Mouse (Mus musculus) stomach, embryonic 14.5 days (tissue): ENCODE data around the gene Pmel. TPM values are rescaled to one million over a fixed set of nuclear protein-coding genes. Genes with fewer than 3 reads are reported as not detected.

Source experiments
- ATAC-seq: fragments of 200-750 bp; cut with Nextera tagmentation; 2 replicates; pipeline ENCODE4 v1.8.0; 2017; ENCODE audit warnings: low read depth, moderate TSS enrichment; ENCODE audit not compliant: insufficient number of reproducible peaks, insufficient read depth, low FRiP score
- H3K27ac ChIP-seq: fragments of 300-500 bp; sonication (generic); 2 replicates; pipeline ENCODE4 v1.5.1; 2014; ENCODE audit warnings: mild to moderate bottlenecking, low read length, moderate library complexity, mixed read lengths
- H3K27me3 ChIP-seq: fragments of 300-500 bp; sonication (generic); 2 replicates; pipeline ENCODE4 v1.6.1; 2014; ENCODE audit warnings: low read length, control low read depth, mixed read lengths; ENCODE audit not compliant: control insufficient read depth, insufficient read depth
- H3K36me3 ChIP-seq: fragments of 300-500 bp; sonication (generic); 2 replicates; pipeline ENCODE4 v1.6.1; 2014; ENCODE audit warnings: mild to moderate bottlenecking, control low read depth, low read length, moderate library complexity, mixed read lengths; ENCODE audit not compliant: control insufficient read depth, insufficient read depth
- H3K4me1 ChIP-seq: fragments of 300-500 bp; sonication (generic); 2 replicates; pipeline ENCODE4 v1.6.1; 2014; ENCODE audit warnings: low read length, control low read depth, mixed read lengths; ENCODE audit not compliant: control insufficient read depth, insufficient read depth
- H3K4me2 ChIP-seq: fragments of 300-500 bp; sonication (generic); replicated peaks from 2 replicates; pipeline ENCODE4 v1.6.1; 2014; ENCODE audit warnings: low read depth, low read length, control low read depth
- H3K4me3 ChIP-seq: fragments of 300-500 bp; sonication (generic); 2 replicates; pipeline ENCODE4 v1.5.1; 2014; ENCODE audit warnings: low read depth, low read length, control low read depth
- H3K9ac ChIP-seq: fragments of 300-500 bp; sonication (generic); replicated peaks from 2 replicates; pipeline ENCODE4 v1.6.1; 2014; ENCODE audit warnings: low read depth, mild to moderate bottlenecking, control low read depth, low read length, moderate library complexity, mixed read lengths
- H3K9me3 ChIP-seq: fragments of 300-500 bp; sonication (generic); 2 replicates; pipeline ENCODE4 v1.6.1; 2016; ENCODE audit warnings: low read depth, low read length, control low read depth; ENCODE audit not compliant: control insufficient read depth
- WGBS: fragments of 180-500 bp; shearing (Covaris S2); extraction: QIAGEN DNeasy Blood & Tissue Kit; methylation state at CpG from one replicate; pipeline ENCODE4 v1.1.7; 2014; 5-methylcytosine and 5-hydroxymethylcytosine counted together
- polyA plus RNA-seq: library from polyadenylated mRNA; unstranded; fragments of >200 nt; fragmentation: Nextera tagmentation; extraction: Ambion mirVana; gene quantifications from 2 replicates; pipeline ENCODE4 v1.2.1, GENCODE M21; 2014

Pmel gene
- polyA plus RNA-seq, 1 experiment from 2014 or later, result 2.3 TPM

GRCm38 (mm10) chr10:128740296-128740695 is 36.3 kb downstream of the Pmel start:
- H3K36me3 ChIP-seq, result no peaks in the 10 kb centered on the region
- H3K27ac ChIP-seq, result no peak overlapping the region
- H3K9ac ChIP-seq, result no peak overlapping the region
- no peak for ATAC-seq
- no peaks in the 10 kb centered on the region for H3K27me3 ChIP-seq
- no peak overlapping the region for H3K4me3 ChIP-seq
- 48% methylated on average over 2 of the region's 2 CpGs for WGBS
- H3K4me2 ChIP-seq, result no peak overlapping the region
- H3K9me3 ChIP-seq, result no peaks in the 10 kb centered on the region
- peaks cover 15% of the 10 kb centered on the region for H3K4me1 ChIP-seq

GRCm38 (mm10) chr10:128742616-128743015 is 38.6 kb downstream of the Pmel start:
- H3K9me3 ChIP-seq, result no peaks in the 10 kb centered on the region
- no peak overlapping the region for H3K27ac ChIP-seq
- H3K9ac ChIP-seq, result no peak overlapping the region
- H3K36me3 ChIP-seq, result no peaks in the 10 kb centered on the region
- WGBS, result 26% methylated on average over 4 of the region's 4 CpGs
- no peak for ATAC-seq
- no peaks in the 10 kb centered on the region for H3K27me3 ChIP-seq
- peaks cover 18% of the 10 kb centered on the region for H3K4me1 ChIP-seq
- peak overlapping the region; percentile 63 for H3K4me3 ChIP-seq
- peak overlapping the region; percentile 86 for H3K4me2 ChIP-seq

- Histone ChIP-seq H3K4me2 (peak overlapping the region; percentile 86), H3K36me3 (no peaks in the 10 kb centered on the region), H3K4me1 (peaks cover 18% of the 10 kb centered on the region), H3K27me3 (no peaks in the 10 kb centered on the region), H3K9ac (peak overlapping the region; percentile 57; the same call in 1 of the 2 replicates), H3K9me3 (no peaks in the 10 kb centered on the region), H3K27ac (no peak overlapping the region; the same call in 1 of the 2 replicates), H3K4me3 (peak overlapping the region; percentile 63)
- WGBS, result 6% methylated on average over 7 of the region's 7 CpGs
- ATAC-seq, result no peak
Measured at GRCm38 (mm10) chr10:128743235-128743634, 39.2 kb downstream of the Pmel start.

- Histone ChIP-seq H3K4me3 (peak overlapping the region; percentile 63), H3K9me3 (no peaks in the 10 kb centered on the region), H3K27me3 (no peaks in the 10 kb centered on the region), H3K27ac (peak overlapping the region; percentile 55; the same call in 1 of the 2 replicates), H3K4me2 (peak overlapping the region; percentile 86), H3K9ac (peak overlapping the region; percentile 57), H3K4me1 (peaks cover 18% of the 10 kb centered on the region), H3K36me3 (no peaks in the 10 kb centered on the region)
- peak; percentile 61 for ATAC-seq
- under 1% methylated on average over 37 of the region's 37 CpGs for WGBS
Measured at GRCm38 (mm10) chr10:128743791-128744191, 39.8 kb downstream of the Pmel start.

GRCm38 (mm10) chr10:128744211-128744610 is 40.2 kb downstream of the Pmel start:
- Histone ChIP-seq H3K9me3 (no peaks in the 10 kb centered on the region), H3K4me1 (peaks cover 20% of the 10 kb centered on the region), H3K9ac (peak overlapping the region; percentile 57), H3K36me3 (no peaks in the 10 kb centered on the region), H3K27me3 (no peaks in the 10 kb centered on the region), H3K4me2 (peak overlapping the region; percentile 86), H3K4me3 (peak overlapping the region; percentile 63), H3K27ac (peak overlapping the region; percentile 55; the same call in 1 of the 2 replicates)
- no peak for ATAC-seq
- WGBS, result 28% methylated on average over 8 of the region's 8 CpGs

GRCm38 (mm10) chr10:128744680-128745601 is 40.9 kb downstream of the Pmel start, which contains the start of gene Dgka:
Gene Dgka, minus strand, starts transcription at chr10:128744855.
- no peaks in the 10 kb centered on the region for H3K36me3 ChIP-seq
- no peak for ATAC-seq
- H3K27me3 ChIP-seq, result no peaks in the 10 kb centered on the region
- peak within 1 kb of the TSS; percentile 55; the same call in 1 of the 2 replicates for H3K27ac ChIP-seq
- 21% methylated on average over 18 of the region's 18 CpGs for WGBS
- H3K9me3 ChIP-seq, result no peaks in the 10 kb centered on the region
- H3K4me2 ChIP-seq, result peak within 1 kb of the TSS; percentile 86
- H3K4me3 ChIP-seq, result peak within 1 kb of the TSS; percentile 63
- peaks cover 26% of the 10 kb centered on the region for H3K4me1 ChIP-seq
- peak within 1 kb of the TSS; percentile 57 for H3K9ac ChIP-seq

GRCm38 (mm10) chr10:128745946-128746613 is 42.1 kb downstream of the Pmel start:
- Histone ChIP-seq H3K9ac (no peak overlapping the region), H3K4me3 (no peak overlapping the region), H3K4me1 (peaks cover 29% of the 10 kb centered on the region), H3K4me2 (no peak overlapping the region), H3K9me3 (no peaks in the 10 kb centered on the region), H3K27ac (no peak overlapping the region), H3K36me3 (no peaks in the 10 kb centered on the region), H3K27me3 (no peaks in the 10 kb centered on the region)
- ATAC-seq, result no peak
- WGBS, result 90% methylated on average over 10 of the region's 10 CpGs

- peak overlapping the region; percentile 74 for H3K9ac ChIP-seq
- H3K27me3 ChIP-seq, result no peaks in the 10 kb centered on the region
- peak overlapping the region; percentile 97 for H3K27ac ChIP-seq
- no peaks in the 10 kb centered on the region; the same call in 1 of the 2 replicates for H3K36me3 ChIP-seq
- WGBS, result 42% methylated on average over 9 of the region's 9 CpGs
- peak overlapping the region; percentile 62 for H3K4me2 ChIP-seq
- no peaks in the 10 kb centered on the region for H3K9me3 ChIP-seq
- H3K4me3 ChIP-seq, result peak overlapping the region; percentile 84
- no peak for ATAC-seq
- peaks cover 29% of the 10 kb centered on the region for H3K4me1 ChIP-seq
Measured at GRCm38 (mm10) chr10:128746972-128747645, 43.1 kb downstream of the Pmel start.
